Mouse (Mus musculus): Measurements from ENCODE around the gene Kdelr3. TPM values are rescaled to one million over a fixed set of nuclear protein-coding genes. Genes with fewer than 3 reads are reported as not detected.

Gene Kdelr3
- 41.4 and 43.9 TPM in 2 replicates for polyA plus RNA-seq (2011; ENCODE audit: insufficient read depth, insufficient read length, low read depth, missing spikeins)

GRCm38 (mm10) chr15:79516171-79517096, at the start of gene Kdelr3:
TSS of gene Kdelr3 (plus strand) at chr15:79516411.
- no peak for TF ChIP-seq POLR2A (IDR thresholded peaks at IDR 0.05; ENCODE audit: insufficient read depth, low read length)
- TF ChIP-seq EP300 (IDR thresholded peaks at IDR 0.05; ENCODE audit: insufficient read depth, low read depth, low read length) = no peak
- TF ChIP-seq CTCF (IDR thresholded peaks at IDR 0.05; ENCODE audit: low read depth, low read length) = no peak
- Histone ChIP-seq H3K9me3 (replicated peaks; ENCODE audit: control insufficient read depth, insufficient read depth, low read length, poor library complexity, severe bottlenecking) (no peaks in the 10 kb centered on the region), H3K4me1 (ENCODE audit: control insufficient read depth, insufficient read depth, low read length) (peaks cover 2% of the 10 kb centered on the region), H3K9ac (ENCODE audit: low read depth, poor library complexity, severe bottlenecking) (peak within 1 kb of the TSS; percentile 58), H3K4me3 (ENCODE audit: low read depth, low read length) (peak within 1 kb of the TSS; percentile 77), H3K27me3 (ENCODE audit: control insufficient read depth, insufficient read depth, low read length, poor library complexity, severe bottlenecking) (no peaks in the 10 kb centered on the region), H3K36me3 (ENCODE audit: control insufficient read depth, insufficient read depth, low read length, poor library complexity, severe bottlenecking) (no peaks in the 10 kb centered on the region), H3K27ac (ENCODE audit: insufficient read depth, low read length) (no peak within 1 kb of the TSS)

GRCm38 (mm10) chr15:79466601-79467286, 49.5 kb upstream of the Kdelr3 start:
- Histone ChIP-seq H3K9me3 (replicated peaks; ENCODE audit: control insufficient read depth, insufficient read depth, low read length, poor library complexity, severe bottlenecking) (no peaks in the 10 kb centered on the region), H3K27ac (ENCODE audit: insufficient read depth, low read length) (no peak overlapping the region), H3K9ac (ENCODE audit: low read depth, poor library complexity, severe bottlenecking) (no peak overlapping the region), H3K36me3 (ENCODE audit: control insufficient read depth, insufficient read depth, low read length, poor library complexity, severe bottlenecking) (no peaks in the 10 kb centered on the region), H3K4me3 (ENCODE audit: low read depth, low read length) (no peak overlapping the region), H3K27me3 (ENCODE audit: control insufficient read depth, insufficient read depth, low read length, poor library complexity, severe bottlenecking) (no peaks in the 10 kb centered on the region), H3K4me1 (ENCODE audit: control insufficient read depth, insufficient read depth, low read length) (no peaks in the 10 kb centered on the region)
- peak; percentile 97 for TF ChIP-seq CTCF (IDR thresholded peaks at IDR 0.05; ENCODE audit: low read depth, low read length)
- no peak for TF ChIP-seq POLR2A (IDR thresholded peaks at IDR 0.05; ENCODE audit: insufficient read depth, low read length)
- TF ChIP-seq EP300 (IDR thresholded peaks at IDR 0.05; ENCODE audit: insufficient read depth, low read depth, low read length) = peak; percentile 54; the same call in 1 of the 2 replicates

- Histone ChIP-seq H3K4me1 (ENCODE audit: control insufficient read depth, insufficient read depth, low read length) (no peaks in the 10 kb centered on the region), H3K4me3 (ENCODE audit: low read depth, low read length) (no peak overlapping the region), H3K27me3 (ENCODE audit: control insufficient read depth, insufficient read depth, low read length, poor library complexity, severe bottlenecking) (no peaks in the 10 kb centered on the region), H3K9ac (ENCODE audit: low read depth, poor library complexity, severe bottlenecking) (no peak overlapping the region), H3K36me3 (ENCODE audit: control insufficient read depth, insufficient read depth, low read length, poor library complexity, severe bottlenecking) (no peaks in the 10 kb centered on the region), H3K9me3 (replicated peaks; ENCODE audit: control insufficient read depth, insufficient read depth, low read length, poor library complexity, severe bottlenecking) (no peaks in the 10 kb centered on the region), H3K27ac (ENCODE audit: insufficient read depth, low read length) (no peak overlapping the region)
- TF ChIP-seq CTCF (IDR thresholded peaks at IDR 0.05; ENCODE audit: low read depth, low read length) (peak; percentile 22), POLR2A (IDR thresholded peaks at IDR 0.05; ENCODE audit: insufficient read depth, low read length) (no peak), EP300 (IDR thresholded peaks at IDR 0.05; ENCODE audit: insufficient read depth, low read depth, low read length) (no peak)
These were observed 46.6 kb upstream of the Kdelr3 start for GRCm38 (mm10) chr15:79469577-79469976.

GRCm38 (mm10) chr15:79470583-79470982, 45.6 kb upstream of the Kdelr3 start:
- Histone ChIP-seq H3K4me3 (ENCODE audit: low read depth, low read length) (peak overlapping the region; percentile 45), H3K4me1 (ENCODE audit: control insufficient read depth, insufficient read depth, low read length) (no peaks in the 10 kb centered on the region), H3K9me3 (replicated peaks; ENCODE audit: control insufficient read depth, insufficient read depth, low read length, poor library complexity, severe bottlenecking) (no peaks in the 10 kb centered on the region), H3K27me3 (ENCODE audit: control insufficient read depth, insufficient read depth, low read length, poor library complexity, severe bottlenecking) (no peaks in the 10 kb centered on the region), H3K36me3 (ENCODE audit: control insufficient read depth, insufficient read depth, low read length, poor library complexity, severe bottlenecking) (no peaks in the 10 kb centered on the region), H3K27ac (ENCODE audit: insufficient read depth, low read length) (no peak overlapping the region), H3K9ac (ENCODE audit: low read depth, poor library complexity, severe bottlenecking) (no peak overlapping the region)
- TF ChIP-seq EP300 (IDR thresholded peaks at IDR 0.05; ENCODE audit: insufficient read depth, low read depth, low read length) (no peak), POLR2A (IDR thresholded peaks at IDR 0.05; ENCODE audit: insufficient read depth, low read length) (no peak), CTCF (IDR thresholded peaks at IDR 0.05; ENCODE audit: low read depth, low read length) (no peak)

GRCm38 (mm10) chr15:79471095-79471494, 45.1 kb upstream of the Kdelr3 start:
- TF ChIP-seq EP300 (IDR thresholded peaks at IDR 0.05; ENCODE audit: insufficient read depth, low read depth, low read length) = no peak
- no peak for TF ChIP-seq POLR2A (IDR thresholded peaks at IDR 0.05; ENCODE audit: insufficient read depth, low read length)
- no peak for TF ChIP-seq CTCF (IDR thresholded peaks at IDR 0.05; ENCODE audit: low read depth, low read length)
- H3K9ac ChIP-seq (ENCODE audit: low read depth, poor library complexity, severe bottlenecking) = no peak overlapping the region
- no peaks in the 10 kb centered on the region for H3K36me3 ChIP-seq (ENCODE audit: control insufficient read depth, insufficient read depth, low read length, poor library complexity, severe bottlenecking)
- no peaks in the 10 kb centered on the region for H3K4me1 ChIP-seq (ENCODE audit: control insufficient read depth, insufficient read depth, low read length)
- no peak overlapping the region for H3K27ac ChIP-seq (ENCODE audit: insufficient read depth, low read length)
- H3K27me3 ChIP-seq (ENCODE audit: control insufficient read depth, insufficient read depth, low read length, poor library complexity, severe bottlenecking) = no peaks in the 10 kb centered on the region
- H3K9me3 ChIP-seq (replicated peaks; ENCODE audit: control insufficient read depth, insufficient read depth, low read length, poor library complexity, severe bottlenecking) = no peaks in the 10 kb centered on the region
- no peak overlapping the region for H3K4me3 ChIP-seq (ENCODE audit: low read depth, low read length)
